Mouse (Mus musculus) myocyte (in vitro differentiated cells): ENCODE data around the gene Scmh1. TPM values are rescaled to one million over a fixed set of nuclear protein-coding genes. Genes with fewer than 3 reads are reported as not detected.

Source experiments
- H3K27me3 ChIP-seq: one replicate; pipeline ENCODE4 v1.6.1; 2011; ENCODE audit not compliant: control insufficient read depth, insufficient read depth, insufficient read length
- H3K36me3 ChIP-seq: one replicate; pipeline ENCODE4 v1.6.1; 2011; ENCODE audit not compliant: control insufficient read depth, insufficient read depth
- H3K4me2 ChIP-seq: one replicate; pipeline ENCODE4 v1.6.1; 2011; ENCODE audit warnings: low read depth, control low read depth
- H3K4me3 ChIP-seq: one replicate; pipeline ENCODE4 v1.5.1; 2011; ENCODE audit warnings: mild to moderate bottlenecking, control low read depth, moderate library complexity
- H3K79me2 ChIP-seq: one replicate; pipeline ENCODE4 v1.6.1; 2011; ENCODE audit not compliant: control insufficient read depth, insufficient read depth
- H3ac ChIP-seq: one replicate; pipeline ENCODE4 v1.6.1; 2011; ENCODE audit not compliant: control insufficient read depth, insufficient read length
- CEBPB ChIP-seq: IDR thresholded peaks from 2 replicates; pipeline ENCODE4 v1.6.1; 2011; ENCODE audit warnings: mild to moderate bottlenecking, moderate library complexity; ENCODE audit not compliant: poor library complexity, insufficient read depth, severe bottlenecking
- E2F4 ChIP-seq: IDR thresholded peaks from one replicate; pipeline ENCODE4 v1.6.1; 2011; ENCODE audit warnings: mild to moderate bottlenecking, control low read depth, moderate library complexity; ENCODE audit not compliant: insufficient read depth
- MAX ChIP-seq: IDR thresholded peaks from one replicate; pipeline ENCODE4 v1.6.1; 2011; ENCODE audit warnings: low read depth, mild to moderate bottlenecking, control low read depth
- MYOD1 ChIP-seq, 3 experiments: IDR thresholded peaks; one replicate each; pipeline ENCODE4 v1.6.1; 2011; ENCODE audit warnings: control low read depth in 2 of 3, low read depth in 2 of 3, mild to moderate bottlenecking in 2 of 3, moderate library complexity in 1 of 3; ENCODE audit not compliant: insufficient read length in 2 of 3, control insufficient read depth in 1 of 3
- MYOG ChIP-seq, 3 experiments: IDR thresholded peaks; one replicate each; pipeline ENCODE4 v1.6.1; 2011; ENCODE audit warnings: control low read depth in 2 of 3, low read depth in 2 of 3, mild to moderate bottlenecking in 2 of 3; ENCODE audit not compliant: insufficient read length in 2 of 3, control insufficient read depth in 1 of 3, insufficient read depth in 1 of 3
- POLR2A ChIP-seq: IDR thresholded peaks from one replicate; pipeline ENCODE4 v1.6.1; 2011; ENCODE audit warnings: low read depth, mild to moderate bottlenecking, control low read depth, moderate library complexity; ENCODE audit not compliant: insufficient read length
- POLR2AphosphoS2 ChIP-seq: IDR thresholded peaks from one replicate; pipeline ENCODE4 v1.6.1; 2011; ENCODE audit warnings: low read depth, control low read depth; ENCODE audit not compliant: insufficient read length
- REST ChIP-seq: IDR thresholded peaks from one replicate; pipeline ENCODE4 v1.6.1; 2011; ENCODE audit warnings: mild to moderate bottlenecking, control low read depth, moderate library complexity; ENCODE audit not compliant: insufficient read depth, insufficient read length
- SRF ChIP-seq: IDR thresholded peaks from one replicate; pipeline ENCODE4 v1.6.1; 2011; ENCODE audit warnings: low read depth; ENCODE audit not compliant: control insufficient read depth, insufficient read length
- TCF12 ChIP-seq: IDR thresholded peaks from one replicate; pipeline ENCODE4 v1.6.1; 2011; ENCODE audit warnings: mild to moderate bottlenecking, control low read depth; ENCODE audit not compliant: poor library complexity, insufficient read depth, severe bottlenecking
- TCF3 ChIP-seq: IDR thresholded peaks from one replicate; pipeline ENCODE4 v1.6.1; 2011; ENCODE audit warnings: low read depth, control low read depth; ENCODE audit not compliant: insufficient read length
- USF1 ChIP-seq: IDR thresholded peaks from one replicate; pipeline ENCODE4 v1.6.1; 2011; ENCODE audit warnings: low read depth, mild to moderate bottlenecking, control low read depth, moderate library complexity
- polyA plus RNA-seq: library from polyadenylated mRNA; unstranded; fragments of >200 nt; fragmentation: generic; extraction: Trizol; gene quantifications from one replicate; pipeline ENCODE4 v1.2.1, GENCODE M21; 2012; ENCODE audit warnings: missing spikeins

Scmh1 gene
- polyA plus RNA-seq, 1 experiment: 27.4 TPM

DNA sequence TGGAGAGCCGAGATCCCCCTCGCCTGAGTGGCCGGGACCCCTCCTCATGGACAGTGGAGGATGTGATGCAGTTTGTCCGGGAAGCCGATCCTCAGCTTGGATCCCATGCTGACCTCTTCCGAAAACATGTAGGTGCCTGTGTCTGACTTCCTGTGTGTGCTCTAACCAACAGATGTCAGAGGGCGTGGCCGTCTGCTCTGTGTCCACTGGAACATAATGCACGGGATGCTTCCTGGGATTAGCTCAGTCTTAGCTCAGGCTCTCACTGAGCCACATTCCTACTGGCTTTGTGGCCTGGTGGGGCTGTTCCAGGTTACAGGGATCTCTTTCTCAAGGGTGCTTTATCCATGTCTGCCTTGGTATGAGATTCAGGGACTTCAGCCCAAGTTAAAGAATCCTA lies 123.1 kb downstream of the Scmh1 start:
- no peak overlapping the region for H3ac ChIP-seq
- H3K4me3 ChIP-seq: no peak overlapping the region
- peaks cover 12% of the 10 kb centered on the region for H3K36me3 ChIP-seq
- no peak overlapping the region for H3K4me2 ChIP-seq
- H3K27me3 ChIP-seq: no peaks in the 10 kb centered on the region
- no peaks in the 10 kb centered on the region for H3K79me2 ChIP-seq
- TF ChIP-seq E2F4: no peak
- no peak for TF ChIP-seq POLR2A
- TF ChIP-seq CEBPB: no peak

DNA sequence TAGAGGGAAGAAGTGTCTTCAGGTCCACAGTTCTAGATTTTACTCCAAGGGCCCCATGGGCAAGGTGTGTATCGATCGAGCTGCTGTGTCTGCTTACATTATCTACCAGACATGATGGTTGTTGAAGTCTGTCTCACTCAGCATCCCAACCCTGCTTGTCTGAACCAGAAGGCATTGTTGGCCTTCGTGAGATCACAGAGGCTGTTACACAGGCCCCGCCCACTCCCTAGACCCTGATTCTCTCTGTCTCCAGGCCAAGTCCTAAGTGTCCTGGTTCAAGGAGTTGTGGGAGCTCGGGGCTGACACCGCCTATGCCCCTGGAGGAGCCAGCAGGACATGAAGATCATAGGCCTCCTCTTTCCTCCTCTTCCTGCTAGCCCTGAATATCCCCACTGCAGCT lies 126.9 kb downstream of the Scmh1 start, which contains the start of gene Slfnl1:
Gene Slfnl1 (plus strand): TSS at position 246 of the 400 bp plus-strand sequence.
- no peak within 1 kb of the TSS for H3ac ChIP-seq
- no peak for TF ChIP-seq MYOG (IDR thresholded peaks at IDR 0.05; ENCODE audit: control insufficient read depth in 1 of 3, insufficient read depth in 1 of 3, insufficient read length in 2 of 3, low read depth in 2 of 3)
- TF ChIP-seq USF1: no peak
- TF ChIP-seq SRF: no peak
- no peak for TF ChIP-seq CEBPB
- H3K4me2 ChIP-seq: no peak within 1 kb of the TSS
- H3K79me2 ChIP-seq: no peaks in the 10 kb centered on the region
- no peaks in the 10 kb centered on the region for H3K36me3 ChIP-seq
- no peak within 1 kb of the TSS for H3K4me3 ChIP-seq
- no peaks in the 10 kb centered on the region for H3K27me3 ChIP-seq

DNA sequence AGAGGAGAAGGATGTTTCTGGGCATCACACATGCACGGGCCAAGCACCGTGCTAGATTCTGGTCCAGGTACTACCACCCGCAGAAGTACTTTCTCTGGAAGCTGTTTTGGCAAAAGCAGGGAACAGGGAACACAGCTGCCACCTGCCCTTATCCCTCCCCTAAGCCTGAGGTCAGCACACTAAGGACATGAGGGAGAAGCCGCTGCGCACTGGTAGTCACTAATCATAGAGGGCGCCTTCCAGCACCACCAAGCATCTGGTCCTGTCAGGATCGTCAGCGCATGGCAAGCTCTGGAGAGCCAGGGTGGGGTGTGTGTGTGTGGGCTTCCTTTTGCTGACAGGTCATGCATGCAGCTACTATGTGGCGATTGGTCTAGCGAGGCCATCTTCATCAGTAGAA lies 133.6 kb downstream of the Scmh1 start:
- TF ChIP-seq MYOD1 (IDR thresholded peaks at IDR 0.05; ENCODE audit: control insufficient read depth in 1 of 3, insufficient read length in 2 of 3, low read depth in 2 of 3) (no peak), E2F4 (no peak), TCF3 (no peak), REST (no peak), CEBPB (no peak), POLR2A (no peak), MYOG (IDR thresholded peaks at IDR 0.05; ENCODE audit: control insufficient read depth in 1 of 3, insufficient read depth in 1 of 3, insufficient read length in 2 of 3, low read depth in 2 of 3) (no peak), USF1 (no peak), MAX (no peak), POLR2AphosphoS2 (no peak), SRF (no peak), TCF12 (no peak)
- no peaks in the 10 kb centered on the region for H3K27me3 ChIP-seq
- H3ac ChIP-seq: no peak overlapping the region
- no peak overlapping the region for H3K4me2 ChIP-seq
- no peak overlapping the region for H3K4me3 ChIP-seq
- no peaks in the 10 kb centered on the region for H3K79me2 ChIP-seq
- H3K36me3 ChIP-seq: peaks cover 29% of the 10 kb centered on the region

- no peaks in the 10 kb centered on the region for H3K79me2 ChIP-seq
- H3K4me3 ChIP-seq: no peak overlapping the region
- no peak overlapping the region for H3K4me2 ChIP-seq
- peaks cover 63% of the 10 kb centered on the region for H3K36me3 ChIP-seq
- H3ac ChIP-seq: no peak overlapping the region
- no peaks in the 10 kb centered on the region for H3K27me3 ChIP-seq
- TF ChIP-seq E2F4: no peak
- TF ChIP-seq REST: no peak
- no peak for TF ChIP-seq MYOG (IDR thresholded peaks at IDR 0.05; ENCODE audit: control insufficient read depth in 1 of 3, insufficient read depth in 1 of 3, insufficient read length in 2 of 3, low read depth in 2 of 3)
- no peak for TF ChIP-seq USF1
- no peak for TF ChIP-seq SRF
- TF ChIP-seq MAX: no peak
Observed at GRCm38 (mm10) chr4:120544896-120545295, 139.8 kb downstream of the Scmh1 start.

GRCm38 (mm10) chr4:120556592-120556991 lies 151.5 kb downstream of the Scmh1 start:
- TF ChIP-seq SRF (no peak), REST (no peak), TCF3 (no peak), TCF12 (no peak), MAX (no peak), USF1 (no peak), MYOG (IDR thresholded peaks at IDR 0.05; ENCODE audit: control insufficient read depth in 1 of 3, insufficient read depth in 1 of 3, insufficient read length in 2 of 3, low read depth in 2 of 3) (no peak)
- no peak overlapping the region for H3ac ChIP-seq
- H3K4me3 ChIP-seq: no peak overlapping the region

GRCm38 (mm10) chr4:120565726-120566125 lies 160.6 kb downstream of the Scmh1 start:
- Histone ChIP-seq H3K27me3 (no peaks in the 10 kb centered on the region), H3ac (no peak overlapping the region), H3K4me3 (no peak overlapping the region), H3K79me2 (peaks cover 59% of the 10 kb centered on the region), H3K4me2 (no peak overlapping the region), H3K36me3 (peaks cover 22% of the 10 kb centered on the region)
- no peak for TF ChIP-seq MYOG (IDR thresholded peaks at IDR 0.05; ENCODE audit: control insufficient read depth in 1 of 3, insufficient read depth in 1 of 3, insufficient read length in 2 of 3, low read depth in 2 of 3)
- no peak for TF ChIP-seq POLR2AphosphoS2
- no peak for TF ChIP-seq TCF12
- TF ChIP-seq REST: no peak
- no peak for TF ChIP-seq MYOD1 (IDR thresholded peaks at IDR 0.05; ENCODE audit: control insufficient read depth in 1 of 3, insufficient read length in 2 of 3, low read depth in 2 of 3)
- TF ChIP-seq CEBPB: no peak
- TF ChIP-seq MAX: no peak
- TF ChIP-seq USF1: no peak
- no peak for TF ChIP-seq E2F4
- TF ChIP-seq TCF3: no peak
- TF ChIP-seq POLR2A: no peak
- no peak for TF ChIP-seq SRF

More at GRCm38 (mm10) chr4:120556592-120556991, 151.5 kb downstream of the Scmh1 start:
- H3K27me3 ChIP-seq: no peaks in the 10 kb centered on the region
- no peak overlapping the region for H3K4me2 ChIP-seq
- peaks cover 5% of the 10 kb centered on the region for H3K79me2 ChIP-seq
- H3K36me3 ChIP-seq: peaks cover 63% of the 10 kb centered on the region
